Mouse (Mus musculus) kidney, embryonic 14.5 days (tissue): ENCODE results near the gene Gm38394. TPM values are rescaled to one million over a fixed set of nuclear protein-coding genes. Genes with fewer than 3 reads are reported as not detected.

Experiments used
- polyA plus RNA-seq: library from polyadenylated mRNA; unstranded; fragments of >200 nt; fragmentation: Nextera tagmentation; extraction: Ambion mirVana; gene quantifications from 2 replicates; pipeline ENCODE4 v1.2.1, GENCODE M21; 2014

Gm38394 gene
- polyA plus RNA-seq, 1 experiment from 2014 or later, result 11.4 TPM

Other genes with a start within 250 kb of the Gm38394 start
- 13.8 and 16.2 TPM in 2 replicates for gene Sox13, start 236.9 kb downstream of the Gm38394 start, polyA plus RNA-seq
- 818 and 1,095 TPM in 2 replicates for gene Snrpe, start 51.0 kb downstream of the Gm38394 start, polyA plus RNA-seq
- 0.51 TPM in 1 of 2 replicates, not detected in the other for gene Zbed6, start 433 bp downstream of the Gm38394 start, polyA plus RNA-seq
- gene Lax1, start 28.8 kb upstream of the Gm38394 start, polyA plus RNA-seq, result 0.34 and 0.73 TPM in 2 replicates
- gene Atp2b4, start 139.7 kb upstream of the Gm38394 start, polyA plus RNA-seq, result 5.2 and 9.6 TPM in 2 replicates
- gene Optc, start 246.7 kb upstream of the Gm38394 start, polyA plus RNA-seq, result 0.26 TPM in 1 of 2 replicates, not detected in the other